Mouse (Mus musculus) MEL (cell line): ENCODE measurements around the gene Gm960. TPM values are rescaled to one million over a fixed set of nuclear protein-coding genes. Genes with fewer than 3 reads are reported as not detected.

Experiments used
- DNase-seq: peaks from one replicate; pipeline ENCODE4 v3.0.0; 2011; ENCODE audit warnings: low read depth, low spot score
- H3K27ac ChIP-seq: 2 replicates; pipeline ENCODE4 v1.5.1; 2012; ENCODE audit warnings: low read depth, mild to moderate bottlenecking, control low read depth, low read length, moderate library complexity; ENCODE audit not compliant: control insufficient read depth
- H3K27me3 ChIP-seq, 2 experiments: fragments of 150-350 bp in 1 of 2; sonication (generic) in 1 of 2; 2 replicates each; pipeline ENCODE4 v1.6.1; 2012; ENCODE audit warnings: low read length in 2 of 2, mild to moderate bottlenecking in 2 of 2, improper control_type of control experiment in 1 of 2, moderate library complexity in 1 of 2; ENCODE audit not compliant: insufficient read depth in 2 of 2, control insufficient read depth in 1 of 2
- H3K36me3 ChIP-seq, 2 experiments: 2 replicates each; pipeline ENCODE4 v1.6.1; 2012 to 2014; ENCODE audit warnings: low read length in 2 of 2, improper control_type of control experiment in 1 of 2, inconsistent platforms in 1 of 2, mild to moderate bottlenecking in 1 of 2; ENCODE audit not compliant: insufficient read depth in 2 of 2, control insufficient read depth in 1 of 2
- H3K4me1 ChIP-seq, 2 experiments: fragments of 150-350 bp in 1 of 2; sonication (generic) in 1 of 2; 2 replicates each; pipeline ENCODE4 v1.6.1; 2012; ENCODE audit warnings: low read length in 2 of 2, improper control_type of control experiment in 1 of 2, mild to moderate bottlenecking in 1 of 2; ENCODE audit not compliant: insufficient read depth in 2 of 2, control insufficient read depth in 1 of 2
- H3K4me3 ChIP-seq, 2 experiments: fragments of 150-350 bp in 1 of 2; sonication (generic) in 1 of 2; 2 replicates each; pipeline ENCODE4 v1.5.1; 2012; ENCODE audit warnings: low read depth in 2 of 2, low read length in 2 of 2, mild to moderate bottlenecking in 2 of 2, moderate library complexity in 2 of 2, control low read depth in 1 of 2, improper control_type of control experiment in 1 of 2; ENCODE audit not compliant: control insufficient read depth in 1 of 2, insufficient read depth in 1 of 2
- H3K79me2 ChIP-seq: 2 replicates; pipeline ENCODE4 v1.6.1; 2012; ENCODE audit warnings: mild to moderate bottlenecking, low read length, moderate library complexity; ENCODE audit not compliant: control insufficient read depth, poor library complexity, insufficient read depth
- H3K9ac ChIP-seq: 2 replicates; pipeline ENCODE4 v1.6.1; 2012; ENCODE audit warnings: low read depth, mild to moderate bottlenecking, control low read depth, low read length, moderate library complexity; ENCODE audit not compliant: control insufficient read depth, poor library complexity, severe bottlenecking
- H3K9me3 ChIP-seq: fragments of 150-350 bp; sonication (generic); replicated peaks from 2 replicates; pipeline ENCODE4 v1.6.1; 2012; ENCODE audit warnings: mild to moderate bottlenecking, low read length, improper control_type of control experiment, moderate library complexity; ENCODE audit not compliant: insufficient read depth
- BHLHE40 ChIP-seq: IDR thresholded peaks from 2 replicates; pipeline ENCODE4 v1.6.1; 2012; ENCODE audit warnings: low read depth, mild to moderate bottlenecking, inconsistent platforms, low read length, improper control_type of control experiment, borderline replicate concordance
- CHD2 ChIP-seq: IDR thresholded peaks from 2 replicates; pipeline ENCODE4 v1.6.1; 2011; ENCODE audit warnings: low read length, improper control_type of control experiment
- CTCF ChIP-seq, 3 experiments: IDR thresholded peaks in 2 of 3; conservative IDR thresholded peaks in 1 of 3; 2 replicates each; pipeline ENCODE4 v1.5.1; 2011 to 2012; ENCODE audit warnings: low read length in 3 of 3, low read depth in 2 of 3, mild to moderate bottlenecking in 2 of 3, improper control_type of control experiment in 1 of 3, inconsistent platforms in 1 of 3, mixed read lengths in 1 of 3, moderate library complexity in 1 of 3; ENCODE audit not compliant: control insufficient read depth in 1 of 3, insufficient read depth in 1 of 3, poor library complexity in 1 of 3, severe bottlenecking in 1 of 3
- E2F4 ChIP-seq: IDR thresholded peaks from 2 replicates; pipeline ENCODE4 v1.6.1; 2011; ENCODE audit warnings: low read depth, low read length, improper control_type of control experiment, borderline replicate concordance
- EP300 ChIP-seq, 2 experiments: IDR thresholded peaks; 2 replicates each; pipeline ENCODE4 v1.6.1; 2011; ENCODE audit warnings: improper control_type of control experiment in 2 of 2, low read length in 2 of 2, low read depth in 1 of 2, mild to moderate bottlenecking in 1 of 2
- ETS1 ChIP-seq: IDR thresholded peaks from 2 replicates; pipeline ENCODE4 v1.6.1; 2012; ENCODE audit warnings: low read depth, mild to moderate bottlenecking, inconsistent platforms, low read length, improper control_type of control experiment, moderate library complexity
- GATA1 ChIP-seq: IDR thresholded peaks from 2 replicates; pipeline ENCODE4 v1.6.1; 2011; ENCODE audit warnings: low read depth, low read length, improper control_type of control experiment
- HCFC1 ChIP-seq: IDR thresholded peaks from 2 replicates; pipeline ENCODE4 v1.6.1; 2012; ENCODE audit warnings: low read depth, mild to moderate bottlenecking, inconsistent platforms, low read length, improper control_type of control experiment, moderate library complexity
- MXI1 ChIP-seq: IDR thresholded peaks from 2 replicates; pipeline ENCODE4 v1.6.1; 2011; ENCODE audit warnings: mild to moderate bottlenecking, low read depth, low read length, improper control_type of control experiment
- NRF1 ChIP-seq: IDR thresholded peaks from 2 replicates; pipeline ENCODE4 v1.6.1; 2014; ENCODE audit warnings: low read depth, mild to moderate bottlenecking, inconsistent platforms, low read length, improper control_type of control experiment, moderate library complexity; ENCODE audit not compliant: poor library complexity, insufficient read depth, severe bottlenecking
- POLR2A ChIP-seq, 2 experiments: IDR thresholded peaks; 2 replicates each; pipeline ENCODE4 v1.6.1; 2011 to 2012; ENCODE audit warnings: low read length in 2 of 2, mild to moderate bottlenecking in 2 of 2, control low read depth in 1 of 2, improper control_type of control experiment in 1 of 2, low read depth in 1 of 2, moderate library complexity in 1 of 2; ENCODE audit not compliant: control insufficient read depth in 1 of 2, insufficient read depth in 1 of 2, poor library complexity in 1 of 2
- POLR2AphosphoS2 ChIP-seq: IDR thresholded peaks from 2 replicates; pipeline ENCODE4 v1.6.1; 2011; ENCODE audit warnings: low read length, improper control_type of control experiment
- TAL1 ChIP-seq: IDR thresholded peaks from 2 replicates; pipeline ENCODE4 v1.6.1; 2012; ENCODE audit warnings: mild to moderate bottlenecking, inconsistent platforms, low read length, moderate library complexity, mixed read lengths
- TCF12 ChIP-seq: IDR thresholded peaks from 2 replicates; pipeline ENCODE4 v1.6.1; 2014; ENCODE audit warnings: low read depth, mild to moderate bottlenecking, inconsistent platforms, low read length, improper control_type of control experiment, moderate library complexity
- UBTF ChIP-seq: IDR thresholded peaks from 2 replicates; pipeline ENCODE4 v1.6.1; 2012; ENCODE audit warnings: low read depth, mild to moderate bottlenecking, inconsistent platforms, low read length, improper control_type of control experiment, moderate library complexity, borderline replicate concordance; ENCODE audit not compliant: insufficient read depth
- ZC3H11A ChIP-seq: IDR thresholded peaks from 2 replicates; pipeline ENCODE4 v1.6.1; 2012; ENCODE audit warnings: low read depth, mild to moderate bottlenecking, inconsistent platforms, low read length, improper control_type of control experiment
- ZKSCAN1 ChIP-seq: IDR thresholded peaks from 2 replicates; pipeline ENCODE4 v1.6.1; 2012; ENCODE audit warnings: low read depth, mild to moderate bottlenecking, inconsistent platforms, low read length, improper control_type of control experiment, moderate library complexity
- polyA plus RNA-seq, 2 experiments: library from polyadenylated mRNA; stranded (reverse) in 1 of 2; unstranded in 1 of 2; fragments of >175 nt in 1 of 2; fragments of >200 nt in 1 of 2; gene quantifications; 2 replicates each; pipeline versions ENCODE4 v1.2.1 to v1.2.4; 2012; ENCODE audit warnings: low replicate concordance in 2 of 2, low read depth in 1 of 2; ENCODE audit not compliant: insufficient read length in 2 of 2, insufficient read depth in 1 of 2, missing spikeins in 1 of 2
- total RNA-seq: library from RNA; depleted of rRNA; stranded (reverse); fragments of 300-350 nt; gene quantifications from 2 replicates; pipeline ENCODE4 v1.2.3, GENCODE M21; 2012

Gene Gm960
- total and polyA plus RNA-seq, 3 experiments, result 2.1 to 2.3 TPM; not detected in 1

DNA sequence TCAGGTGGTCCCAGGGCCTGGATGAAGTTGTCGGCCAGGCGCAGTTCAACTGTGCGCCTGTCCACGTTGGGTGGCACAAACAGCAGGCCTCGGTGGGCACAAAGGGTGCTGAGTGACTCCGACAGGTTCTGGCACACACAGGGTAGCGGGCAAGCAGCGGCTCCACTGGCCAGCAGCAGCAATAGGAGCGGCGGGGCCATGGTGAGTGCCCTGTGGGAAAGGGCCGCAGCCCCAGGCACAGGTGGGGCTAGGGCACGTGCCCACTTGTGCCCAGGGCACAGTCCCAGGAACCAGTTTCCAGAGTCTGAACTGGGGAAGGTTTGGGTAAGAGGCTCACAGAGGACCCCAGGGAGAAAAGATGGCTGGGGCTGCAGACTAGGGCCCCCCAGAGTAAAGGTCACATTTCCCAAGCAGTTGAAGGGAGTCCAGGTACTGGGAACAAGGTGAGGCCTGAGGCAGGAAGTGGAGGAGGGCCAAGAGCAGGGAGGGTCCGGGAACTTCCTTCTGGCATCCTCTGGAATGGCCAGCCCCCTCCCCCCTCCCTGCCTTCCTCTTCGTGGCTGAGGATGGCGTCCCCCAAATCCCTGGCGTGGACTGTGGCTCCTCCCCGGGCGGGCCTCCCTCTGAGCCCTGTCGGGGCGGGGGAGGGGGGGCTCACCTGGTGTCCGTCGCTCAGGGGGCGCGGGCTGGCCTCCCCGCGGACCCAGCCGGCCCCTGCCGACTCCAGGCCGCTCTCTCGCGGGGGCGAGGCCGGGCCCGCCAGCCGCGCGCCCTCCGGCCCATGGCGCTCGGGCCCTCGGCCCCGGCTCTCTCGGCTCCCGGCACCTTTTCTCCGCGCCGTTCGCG lies 83.9 kb downstream of the Gm960 start:
- peaks cover 0 to 10% of the 10 kb centered on the region in 2 experiments; a peak in 2 of 4 replicates for H3K4me1 ChIP-seq
- DNase-seq, result no peak
- peaks cover 0 to 6% of the 10 kb centered on the region in 2 experiments; a peak in 2 of 4 replicates for H3K36me3 ChIP-seq
- no peaks in the 10 kb centered on the region for H3K27me3 ChIP-seq
- peak overlapping the region; percentile 73 for H3K9ac ChIP-seq
- TF ChIP-seq POLR2A (IDR thresholded peaks at IDR 0.05; ENCODE audit: control insufficient read depth in 1 of 2, insufficient read depth in 1 of 2, low read depth in 1 of 2, low read length in 2 of 2, poor library complexity in 1 of 2) (peak in 1 of 2 experiments; percentile 7; a peak in 1 of 4 replicates), EP300 (IDR thresholded peaks at IDR 0.05; ENCODE audit: low read depth in 1 of 2, low read length in 2 of 2) (no peak), MXI1 (no peak), CTCF (IDR thresholded peaks at IDR 0.05 in 2 of 3, conservative IDR thresholded peaks at IDR 0.05 in 1 of 3; ENCODE audit: control insufficient read depth in 1 of 3, insufficient read depth in 1 of 3, low read depth in 2 of 3, low read length in 3 of 3, poor library complexity in 1 of 3, severe bottlenecking in 1 of 3) (no peak), ZKSCAN1 (no peak)
- H3K79me2 ChIP-seq, result peaks cover 2% of the 10 kb centered on the region; the same call in 1 of the 2 replicates
- H3K9me3 ChIP-seq, result no peaks in the 10 kb centered on the region
- H3K27ac ChIP-seq, result no peak overlapping the region
- H3K4me3 ChIP-seq, result peak overlapping the region; percentile 62 to 70

DNA sequence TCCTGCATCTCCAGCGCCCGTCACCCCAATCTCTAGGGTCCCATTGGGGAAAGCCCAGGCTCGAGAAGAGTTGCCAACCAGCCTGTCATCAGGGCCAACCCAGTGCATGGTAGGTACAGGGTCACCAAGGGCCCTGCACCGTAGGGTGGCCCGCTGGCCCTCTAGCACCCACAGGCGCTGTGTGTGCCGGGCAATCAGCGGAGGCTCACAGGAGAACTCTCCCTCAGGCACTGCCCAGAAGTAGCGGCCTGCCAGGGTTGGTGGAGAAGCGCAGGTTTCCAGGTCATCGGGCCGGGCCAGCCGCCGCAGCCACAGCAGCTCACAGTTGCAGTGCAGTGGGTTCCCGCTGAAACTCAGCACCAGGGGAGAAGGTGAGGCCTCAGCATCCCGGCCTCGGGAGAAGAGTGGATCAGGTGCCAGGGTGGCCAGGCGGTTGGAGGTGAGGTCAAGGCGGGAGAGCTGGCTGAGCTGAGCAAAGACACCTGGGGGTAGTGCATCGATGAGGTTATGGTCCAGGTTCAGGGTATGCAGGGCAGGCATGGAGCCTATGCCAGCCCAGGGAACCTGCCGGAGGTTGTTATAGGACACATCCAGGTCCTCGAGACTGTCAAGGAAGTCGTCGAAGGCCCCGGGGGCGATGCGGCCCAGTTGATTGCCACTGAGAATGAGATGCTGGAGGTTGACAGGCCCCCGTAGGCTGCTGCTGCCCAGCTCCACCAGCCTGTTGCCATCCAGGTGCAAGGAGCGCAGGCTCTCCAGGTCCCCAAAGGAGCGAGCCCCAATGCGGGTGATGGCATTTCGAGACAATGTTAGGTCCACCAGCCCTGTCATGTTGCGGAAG lies 84.8 kb downstream of the Gm960 start:
- Histone ChIP-seq H3K4me3 (no peak overlapping the region), H3K79me2 (peaks cover 2% of the 10 kb centered on the region; the same call in 1 of the 2 replicates), H3K9ac (no peak overlapping the region), H3K4me1 (peaks cover 0 to 10% of the 10 kb centered on the region in 2 experiments; a peak in 2 of 4 replicates), H3K36me3 (peaks cover 0 to 6% of the 10 kb centered on the region in 2 experiments; a peak in 2 of 4 replicates), H3K27me3 (no peaks in the 10 kb centered on the region), H3K27ac (no peak overlapping the region)
- no peak for DNase-seq
- TF ChIP-seq E2F4 (no peak), CHD2 (no peak), UBTF (no peak), BHLHE40 (no peak), TCF12 (no peak), ETS1 (no peak), GATA1 (no peak), NRF1 (no peak), ZC3H11A (no peak), TAL1 (no peak), HCFC1 (no peak), POLR2AphosphoS2 (no peak), POLR2A (IDR thresholded peaks at IDR 0.05; ENCODE audit: control insufficient read depth in 1 of 2, insufficient read depth in 1 of 2, low read depth in 1 of 2, low read length in 2 of 2, poor library complexity in 1 of 2) (no peak)
- TF ChIP-seq, all 39 proteins: peak for 0
- H3K9me3 ChIP-seq, result no peaks in the 10 kb centered on the region
